Mouse (Mus musculus): ENCODE data around the gene Rab6b. TPM values are rescaled to one million over a fixed set of nuclear protein-coding genes. Genes with fewer than 3 reads are reported as not detected.

The Rab6b gene
- 3.3 and 3.6 TPM in 2 replicates for polyA plus RNA-seq (2015; fragmentation: Nextera tagmentation; extraction: Ambion mirVana)

DNA sequence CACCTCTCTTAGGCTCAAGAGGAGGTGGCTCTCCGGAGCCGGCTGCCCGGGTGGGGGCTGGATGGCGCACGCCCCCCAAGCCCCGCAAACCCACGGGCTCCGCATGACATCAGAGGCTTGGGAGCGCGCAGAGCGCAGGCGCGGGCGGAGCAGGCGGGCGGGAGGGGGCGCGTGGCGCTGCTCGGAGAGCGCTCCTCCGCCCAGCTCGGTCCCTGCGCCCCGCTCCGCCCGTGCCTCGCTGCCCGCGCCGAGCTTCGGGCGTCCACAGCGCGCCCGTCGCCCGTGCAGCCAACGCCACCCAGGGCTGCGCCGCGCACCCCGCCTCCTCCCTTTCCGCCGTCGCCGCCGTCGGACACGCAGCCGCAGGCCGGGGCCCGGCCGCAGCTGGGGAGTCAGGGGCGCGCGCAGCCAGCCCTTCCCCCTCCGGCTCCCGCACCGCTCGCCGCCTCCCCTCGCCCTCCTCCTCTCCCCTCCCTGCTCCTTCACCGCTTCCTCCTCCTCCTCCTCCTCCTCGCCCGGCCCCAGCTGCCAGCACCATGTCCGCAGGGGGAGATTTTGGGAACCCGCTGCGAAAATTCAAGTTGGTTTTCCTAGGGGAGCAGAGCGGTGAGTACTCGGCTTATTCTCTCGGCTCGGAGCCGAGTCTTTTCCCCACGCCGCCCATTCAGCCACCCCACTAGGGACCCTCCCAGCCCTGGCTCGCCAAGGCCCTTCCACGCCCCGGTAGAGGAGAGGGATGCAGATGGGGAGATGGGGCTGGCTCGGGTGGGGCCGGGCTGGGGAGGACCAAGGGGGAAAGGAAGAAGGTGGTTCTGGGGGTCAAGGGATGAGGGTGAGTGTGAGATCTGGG, at the start of gene Rab6b:
Gene Rab6b (plus strand): TSS at position 167 of the 850 bp plus-strand sequence.
- WGBS: under 1% methylated on average over 63 of the region's 81 CpGs
- H3K4me3 ChIP-seq (ENCODE audit: low read length): peak within 1 kb of the TSS; percentile 69
- H3K36me3 ChIP-seq (ENCODE audit: control insufficient read depth, insufficient read depth, low read length): no peaks in the 10 kb centered on the region
- no peak within 1 kb of the TSS for H3K27ac ChIP-seq (ENCODE audit: low read length)
- ATAC-seq (ENCODE audit: low read depth): peak; percentile 66
- peak within 1 kb of the TSS; percentile 98 for H3K4me2 ChIP-seq (ENCODE audit: low read depth, low read length)
- peaks cover 20% of the 10 kb centered on the region for H3K4me1 ChIP-seq (replicated peaks; ENCODE audit: control insufficient read depth, insufficient read depth, low read length)
- H3K9ac ChIP-seq (ENCODE audit: low read length): peak within 1 kb of the TSS; percentile 75
- no peaks in the 10 kb centered on the region for H3K9me3 ChIP-seq (ENCODE audit: control insufficient read depth, low read length)
- H3K27me3 ChIP-seq (ENCODE audit: control insufficient read depth, insufficient read depth, low read depth, low read length): peaks cover 43% of the 10 kb centered on the region

DNA sequence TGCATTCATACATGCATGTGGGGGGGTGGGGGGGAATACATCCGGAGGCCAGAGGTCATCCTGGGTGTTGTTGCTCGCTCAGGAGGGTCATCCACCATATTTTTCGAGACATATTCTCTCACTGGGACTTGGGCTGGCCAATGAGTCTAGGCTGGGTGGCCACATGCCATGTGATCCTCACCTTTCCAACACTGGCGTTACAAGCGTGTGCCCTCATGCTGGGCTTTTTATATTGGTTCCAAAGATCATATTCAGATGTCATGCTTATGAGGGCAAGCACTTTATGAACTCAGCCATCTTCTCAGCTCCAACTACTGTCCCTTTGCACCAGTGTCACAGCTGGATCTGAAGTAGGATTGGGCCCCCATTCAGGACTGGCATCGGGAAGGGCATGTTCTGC, 48.0 kb upstream of the Rab6b start:
- no peak overlapping the region for H3K4me3 ChIP-seq (ENCODE audit: low read length)
- no peak overlapping the region for H3K27ac ChIP-seq (ENCODE audit: low read length)
- H3K9me3 ChIP-seq (ENCODE audit: control insufficient read depth, low read length): no peaks in the 10 kb centered on the region
- H3K36me3 ChIP-seq (ENCODE audit: control insufficient read depth, insufficient read depth, low read length): no peaks in the 10 kb centered on the region
- no peaks in the 10 kb centered on the region for H3K4me1 ChIP-seq (replicated peaks; ENCODE audit: control insufficient read depth, insufficient read depth, low read length)
- 86% methylated on average over 6 of the region's 6 CpGs for WGBS
- no peak overlapping the region for H3K4me2 ChIP-seq (ENCODE audit: low read depth, low read length)
- ATAC-seq (ENCODE audit: low read depth): no peak
- H3K27me3 ChIP-seq (ENCODE audit: control insufficient read depth, insufficient read depth, low read depth, low read length): no peaks in the 10 kb centered on the region
- H3K9ac ChIP-seq (ENCODE audit: low read length): no peak overlapping the region

DNA sequence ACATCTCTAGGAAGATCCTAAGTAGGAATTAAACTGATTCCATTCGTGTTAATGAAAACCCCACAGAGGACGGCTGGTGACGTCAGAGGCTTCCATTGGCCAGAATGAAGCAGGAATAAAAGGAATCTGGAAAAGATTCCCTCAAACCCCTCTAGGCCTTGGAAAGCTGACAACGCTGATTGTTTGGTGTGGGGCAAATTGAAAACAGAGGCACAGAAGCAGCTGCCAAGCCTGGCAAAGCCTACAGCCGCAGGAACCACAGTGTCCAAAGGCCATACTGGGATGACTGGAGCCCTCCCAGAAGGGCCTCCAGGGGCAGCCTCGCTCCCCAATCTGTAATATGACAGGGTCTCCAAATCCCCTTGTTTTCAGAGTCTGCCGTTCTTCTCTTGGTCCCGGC, 44.7 kb upstream of the Rab6b start:
- 83% methylated on average over 8 of the region's 8 CpGs for WGBS
- no peaks in the 10 kb centered on the region for H3K36me3 ChIP-seq (ENCODE audit: control insufficient read depth, insufficient read depth, low read length)
- no peaks in the 10 kb centered on the region for H3K27me3 ChIP-seq (ENCODE audit: control insufficient read depth, insufficient read depth, low read depth, low read length)
- no peak overlapping the region for H3K9ac ChIP-seq (ENCODE audit: low read length)
- no peaks in the 10 kb centered on the region for H3K9me3 ChIP-seq (ENCODE audit: control insufficient read depth, low read length)
- H3K4me1 ChIP-seq (replicated peaks; ENCODE audit: control insufficient read depth, insufficient read depth, low read length): peaks cover 4% of the 10 kb centered on the region
- H3K4me2 ChIP-seq (ENCODE audit: low read depth, low read length): no peak overlapping the region
- ATAC-seq (ENCODE audit: low read depth): no peak
- H3K27ac ChIP-seq (ENCODE audit: low read length): no peak overlapping the region
- no peak overlapping the region for H3K4me3 ChIP-seq (ENCODE audit: low read length)

DNA sequence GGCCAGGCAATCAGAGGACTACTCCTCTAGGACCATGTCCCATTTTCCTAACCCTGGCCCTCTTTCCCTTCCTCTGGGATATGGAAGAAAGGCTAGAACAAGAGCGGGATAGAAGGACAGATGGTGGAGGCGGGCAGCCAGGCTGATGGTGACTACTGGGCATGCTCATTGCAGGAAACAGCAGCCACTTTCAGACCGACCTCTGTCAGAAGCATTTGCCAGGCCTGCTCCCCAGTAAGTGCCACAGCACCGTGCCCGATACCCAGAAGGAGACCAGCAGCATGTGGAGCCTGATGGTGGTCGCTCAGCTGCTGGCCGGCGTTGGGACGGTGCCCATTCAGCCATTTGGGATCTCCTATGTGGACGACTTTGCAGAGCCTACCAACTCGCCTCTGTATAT, 43.9 kb upstream of the Rab6b start:
- no peak overlapping the region for H3K4me2 ChIP-seq (ENCODE audit: low read depth, low read length)
- 85% methylated on average over 11 of the region's 11 CpGs for WGBS
- peaks cover 10% of the 10 kb centered on the region for H3K4me1 ChIP-seq (replicated peaks; ENCODE audit: control insufficient read depth, insufficient read depth, low read length)
- no peaks in the 10 kb centered on the region for H3K9me3 ChIP-seq (ENCODE audit: control insufficient read depth, low read length)
- H3K27me3 ChIP-seq (ENCODE audit: control insufficient read depth, insufficient read depth, low read depth, low read length): no peaks in the 10 kb centered on the region
- no peak overlapping the region for H3K9ac ChIP-seq (ENCODE audit: low read length)
- ATAC-seq (ENCODE audit: low read depth): no peak
- H3K27ac ChIP-seq (ENCODE audit: low read length): no peak overlapping the region
- H3K36me3 ChIP-seq (ENCODE audit: control insufficient read depth, insufficient read depth, low read length): no peaks in the 10 kb centered on the region
- H3K4me3 ChIP-seq (ENCODE audit: low read length): no peak overlapping the region

DNA sequence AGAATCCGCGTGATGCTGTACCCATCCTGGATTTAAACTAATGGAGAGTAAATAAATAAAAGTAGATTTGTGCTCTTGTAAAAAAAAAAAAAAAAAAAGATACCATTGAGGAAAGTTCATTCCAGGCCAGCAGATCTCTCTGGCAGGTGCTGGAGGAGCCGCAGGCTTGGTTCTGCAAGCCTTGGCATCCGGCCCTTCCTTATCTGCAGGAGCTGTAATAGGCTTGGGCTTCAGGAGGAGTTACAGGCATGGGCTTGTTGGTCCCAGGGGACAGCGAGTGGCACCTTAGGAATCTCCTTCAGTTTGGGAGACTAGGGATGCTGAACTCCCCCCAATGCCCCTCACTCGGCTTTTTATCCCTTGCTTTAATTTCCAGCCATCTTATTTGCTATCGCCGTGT, 42.8 kb upstream of the Rab6b start:
- no peak overlapping the region for H3K4me2 ChIP-seq (ENCODE audit: low read depth, low read length)
- peaks cover 10% of the 10 kb centered on the region for H3K4me1 ChIP-seq (replicated peaks; ENCODE audit: control insufficient read depth, insufficient read depth, low read length)
- H3K9ac ChIP-seq (ENCODE audit: low read length): no peak overlapping the region
- H3K36me3 ChIP-seq (ENCODE audit: control insufficient read depth, insufficient read depth, low read length): no peaks in the 10 kb centered on the region
- no peak overlapping the region for H3K27ac ChIP-seq (ENCODE audit: low read length)
- H3K4me3 ChIP-seq (ENCODE audit: low read length): no peak overlapping the region
- no peaks in the 10 kb centered on the region for H3K27me3 ChIP-seq (ENCODE audit: control insufficient read depth, insufficient read depth, low read depth, low read length)
- no peaks in the 10 kb centered on the region for H3K9me3 ChIP-seq (ENCODE audit: control insufficient read depth, low read length)
- 88% methylated on average over 8 of the region's 8 CpGs for WGBS
- no peak for ATAC-seq (ENCODE audit: low read depth)

DNA sequence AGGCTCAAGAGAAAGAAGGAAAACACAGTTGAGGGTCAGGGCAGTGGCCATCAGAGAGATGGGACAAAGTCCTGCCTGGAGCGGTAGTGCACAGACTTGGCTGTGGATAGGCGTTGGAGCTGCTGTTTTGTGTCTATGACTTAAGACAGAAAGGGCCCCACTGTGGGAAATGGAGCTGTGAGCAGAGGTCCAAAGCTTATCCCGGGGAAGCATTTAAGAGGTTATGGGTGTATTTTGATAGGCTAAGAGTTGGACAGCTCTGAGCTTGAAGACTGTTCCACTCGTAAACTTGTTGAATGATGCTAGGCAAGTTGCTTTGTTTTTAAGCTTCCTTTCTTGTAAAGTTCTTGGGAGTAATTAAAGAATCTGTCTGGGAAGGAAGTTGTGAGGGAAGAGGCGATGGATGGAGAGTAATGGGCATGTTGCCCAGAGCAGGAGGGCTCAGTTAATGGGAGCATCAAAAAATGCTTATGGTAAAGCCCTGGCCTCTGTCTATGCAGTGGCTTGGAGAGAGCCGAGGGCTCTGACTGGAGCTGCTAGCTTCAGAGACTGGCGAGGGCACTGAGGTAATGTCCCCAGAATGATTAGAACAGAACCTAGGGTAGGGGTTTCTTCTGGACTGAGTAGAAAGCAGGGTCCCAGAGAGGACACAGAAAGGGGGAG, 39.9 kb upstream of the Rab6b start:
- 0 out of 2 replicates have a peak, but pooled peaks cover 2% of the 10 kb centered on the region for H3K36me3 ChIP-seq (ENCODE audit: control insufficient read depth, insufficient read depth, low read length)

DNA sequence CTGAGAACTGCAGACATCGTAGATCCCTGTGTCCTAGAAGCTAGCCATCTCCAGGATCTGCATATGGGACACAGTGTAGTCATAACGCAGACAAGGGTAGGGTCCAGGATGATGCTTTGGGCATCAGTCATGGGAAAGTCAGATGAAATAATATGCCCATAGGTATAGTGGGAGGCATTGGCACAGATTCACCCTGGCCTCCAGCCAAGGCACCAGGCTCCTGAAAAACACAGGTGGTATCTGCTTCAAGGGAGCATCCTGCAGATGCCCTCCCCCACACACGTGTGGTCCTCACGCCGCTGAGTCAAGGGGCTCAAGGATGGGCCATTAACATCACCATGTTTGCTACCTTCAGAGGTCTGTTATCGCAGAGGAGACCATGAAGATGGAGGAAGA, 39.4 kb upstream of the Rab6b start:
- WGBS: 88% methylated on average over 6 of the region's 6 CpGs
- Histone ChIP-seq H3K9ac (ENCODE audit: low read length) (no peak overlapping the region), H3K4me2 (ENCODE audit: low read depth, low read length) (no peak overlapping the region), H3K9me3 (ENCODE audit: control insufficient read depth, low read length) (0 out of 2 replicates have a peak, but pooled peaks cover 3% of the 10 kb centered on the region), H3K4me3 (ENCODE audit: low read length) (no peak overlapping the region), H3K4me1 (replicated peaks; ENCODE audit: control insufficient read depth, insufficient read depth, low read length) (peaks cover 17% of the 10 kb centered on the region), H3K36me3 (ENCODE audit: control insufficient read depth, insufficient read depth, low read length) (0 out of 2 replicates have a peak, but pooled peaks cover 2% of the 10 kb centered on the region), H3K27ac (ENCODE audit: low read length) (peak overlapping the region; percentile 62), H3K27me3 (ENCODE audit: control insufficient read depth, insufficient read depth, low read depth, low read length) (no peaks in the 10 kb centered on the region)
- no peak for ATAC-seq (ENCODE audit: low read depth)

More for the DNA sequence above, 39.9 kb upstream of the Rab6b start:
- ATAC-seq (ENCODE audit: low read depth): peak; percentile 49
- Histone ChIP-seq H3K27me3 (ENCODE audit: control insufficient read depth, insufficient read depth, low read depth, low read length) (no peaks in the 10 kb centered on the region), H3K4me3 (ENCODE audit: low read length) (no peak overlapping the region), H3K9ac (ENCODE audit: low read length) (no peak overlapping the region), H3K4me1 (replicated peaks; ENCODE audit: control insufficient read depth, insufficient read depth, low read length) (peaks cover 14% of the 10 kb centered on the region), H3K4me2 (ENCODE audit: low read depth, low read length) (no peak overlapping the region), H3K27ac (ENCODE audit: low read length) (peak overlapping the region; percentile 62), H3K9me3 (ENCODE audit: control insufficient read depth, low read length) (0 out of 2 replicates have a peak, but pooled peaks cover 3% of the 10 kb centered on the region)
- WGBS: 47% methylated on average over 7 of the region's 7 CpGs

DNA sequence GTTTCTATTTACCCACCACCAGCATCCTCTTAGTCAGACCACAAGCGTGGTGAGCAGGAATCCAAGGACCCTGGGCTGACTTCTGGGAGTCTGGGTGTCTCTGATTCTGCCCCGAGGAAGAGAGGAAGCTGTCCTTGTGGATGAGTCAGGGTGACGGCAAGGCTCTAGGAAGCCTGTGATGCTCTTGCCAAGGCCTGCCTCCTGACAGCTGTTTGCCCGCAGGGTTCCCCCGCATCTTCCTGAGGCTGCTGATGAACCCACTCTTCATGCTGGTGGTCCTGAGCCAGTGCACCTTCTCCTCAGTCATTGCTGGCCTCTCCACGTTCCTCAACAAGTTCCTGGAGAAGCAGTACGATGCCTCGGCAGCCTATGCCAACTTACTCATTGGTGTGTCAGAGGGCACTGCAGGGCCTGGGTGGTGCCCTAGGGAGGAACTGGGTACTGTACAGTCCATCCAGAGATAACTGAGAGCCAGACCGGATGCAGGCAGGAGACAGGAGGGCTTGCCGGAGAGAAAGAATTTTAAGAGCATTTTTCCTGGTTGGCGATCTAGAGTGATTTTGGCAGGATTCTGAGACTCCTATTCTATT, 38.6 kb upstream of the Rab6b start:
- ATAC-seq (ENCODE audit: low read depth): no peak
- H3K27ac ChIP-seq (ENCODE audit: low read length): no peak overlapping the region
- H3K36me3 ChIP-seq (ENCODE audit: control insufficient read depth, insufficient read depth, low read length): 0 out of 2 replicates have a peak, but pooled peaks cover 2% of the 10 kb centered on the region
- H3K9me3 ChIP-seq (ENCODE audit: control insufficient read depth, low read length): 0 out of 2 replicates have a peak, but pooled peaks cover 3% of the 10 kb centered on the region
- H3K4me1 ChIP-seq (replicated peaks; ENCODE audit: control insufficient read depth, insufficient read depth, low read length): peaks cover 24% of the 10 kb centered on the region
- no peak overlapping the region for H3K4me2 ChIP-seq (ENCODE audit: low read depth, low read length)
- no peak overlapping the region for H3K4me3 ChIP-seq (ENCODE audit: low read length)
- no peaks in the 10 kb centered on the region for H3K27me3 ChIP-seq (ENCODE audit: control insufficient read depth, insufficient read depth, low read depth, low read length)
- H3K9ac ChIP-seq (ENCODE audit: low read length): no peak overlapping the region
- WGBS: 66% methylated on average over 11 of the region's 11 CpGs
